Mouse (Mus musculus) fat pad, adult 2 months (tissue): ENCODE measurements at regions not wholly inside any gene's neighbourhood (a gene's known extent, or its start where the extent isn't known, plus 50 kb on each side); places are given as distances from the start of the nearest gene placed in this dataset.

ENCODE experiments used
- DNase-seq: peaks from one replicate; pipeline ENCODE4 v3.0.0-alpha.2; 2011; ENCODE audit warnings: low read depth, low spot score; ENCODE audit errors: extremely low read depth

DNA sequence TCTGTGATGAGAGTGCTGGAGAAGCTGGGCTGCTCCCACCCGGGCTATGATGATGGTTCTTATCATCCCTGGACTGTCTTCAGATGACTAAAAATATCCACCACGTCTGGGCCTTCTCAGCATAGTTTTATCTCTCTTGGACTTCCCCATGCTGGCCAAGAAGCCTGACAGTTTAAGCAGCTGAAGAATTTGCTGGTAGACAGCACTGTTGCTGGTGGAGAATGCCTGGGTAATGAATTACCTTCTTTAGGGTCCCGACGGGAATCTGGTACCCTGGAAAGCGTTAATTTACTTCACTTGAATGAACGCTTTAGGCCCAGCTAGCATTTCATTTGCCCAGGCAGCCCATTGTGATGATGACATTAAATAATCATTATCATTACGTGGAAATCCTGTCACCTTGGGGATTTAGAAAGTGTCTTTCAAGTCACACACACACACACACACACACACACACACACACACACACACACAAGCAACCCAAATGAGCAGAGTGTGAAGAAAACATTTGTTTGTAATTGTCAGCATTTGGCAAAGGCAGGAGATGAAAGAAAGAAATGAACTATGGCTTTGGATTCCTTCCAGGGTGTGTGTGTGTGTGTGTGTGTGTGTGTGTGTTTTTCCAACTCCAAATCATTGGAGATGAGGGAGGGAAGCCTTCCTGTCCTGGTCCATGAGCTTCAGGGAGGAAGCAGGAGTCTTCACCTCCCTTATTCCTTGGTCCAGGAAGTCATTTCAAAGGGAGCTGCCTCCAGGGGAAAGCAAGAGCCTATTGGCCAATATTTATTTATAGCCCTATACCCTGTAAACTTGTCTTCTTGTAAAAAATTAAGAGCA, 117.3 kb upstream of the Slc30a5 start:
- no peak for DNase-seq

DNA sequence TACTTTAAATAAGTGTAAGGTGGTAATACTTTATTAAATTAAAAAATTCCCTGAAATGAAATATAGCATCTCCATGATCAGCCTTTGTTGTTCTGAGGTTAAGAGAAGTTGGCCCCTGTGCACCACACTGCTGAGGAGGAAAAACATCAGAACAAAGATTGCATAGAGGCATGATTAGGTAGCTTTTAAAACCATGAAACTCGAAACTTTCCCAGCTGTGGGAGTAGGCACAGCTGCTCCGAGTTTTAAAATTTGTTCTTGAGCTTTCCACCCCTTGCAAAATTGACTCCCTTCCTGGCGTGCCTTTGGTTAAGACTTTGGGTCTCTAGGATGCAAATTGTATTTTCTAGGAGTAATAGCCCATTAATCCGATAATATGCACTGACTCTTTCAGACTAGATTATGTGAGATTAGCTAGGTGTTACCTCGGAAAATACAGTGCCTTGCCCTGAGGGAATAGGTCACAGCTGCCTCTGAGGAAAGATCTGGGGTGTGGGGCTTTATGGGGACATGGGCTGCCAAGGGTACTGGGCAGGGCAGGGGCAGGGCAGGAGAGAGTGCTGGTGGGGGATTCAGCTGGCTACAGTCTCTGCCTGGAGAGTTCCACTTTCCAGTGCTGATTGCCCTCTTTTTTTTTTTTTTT, 110.1 kb upstream of the Slc30a5 start:
- no peak for DNase-seq

DNA sequence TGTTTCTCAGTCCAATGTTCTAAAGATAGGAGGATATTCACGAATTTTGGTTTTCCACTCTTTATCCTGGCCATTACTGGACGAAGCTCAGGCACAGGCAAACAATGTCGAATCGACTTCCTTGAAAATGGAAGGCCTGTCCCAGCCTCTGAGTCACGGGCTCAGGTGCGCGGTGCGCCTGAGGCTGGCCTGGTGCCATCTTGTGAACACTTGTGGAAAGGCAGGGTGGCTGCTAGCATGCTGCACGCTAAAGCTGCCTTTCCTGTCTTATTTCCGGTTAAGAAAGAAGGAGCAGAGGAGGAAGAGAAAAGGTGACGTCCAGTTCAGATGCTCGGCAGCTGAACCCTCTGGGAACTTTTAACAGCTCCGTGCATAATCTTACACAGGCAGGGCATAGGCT, 107.6 kb upstream of the Slc30a5 start:
- DNase-seq: no peak

DNA sequence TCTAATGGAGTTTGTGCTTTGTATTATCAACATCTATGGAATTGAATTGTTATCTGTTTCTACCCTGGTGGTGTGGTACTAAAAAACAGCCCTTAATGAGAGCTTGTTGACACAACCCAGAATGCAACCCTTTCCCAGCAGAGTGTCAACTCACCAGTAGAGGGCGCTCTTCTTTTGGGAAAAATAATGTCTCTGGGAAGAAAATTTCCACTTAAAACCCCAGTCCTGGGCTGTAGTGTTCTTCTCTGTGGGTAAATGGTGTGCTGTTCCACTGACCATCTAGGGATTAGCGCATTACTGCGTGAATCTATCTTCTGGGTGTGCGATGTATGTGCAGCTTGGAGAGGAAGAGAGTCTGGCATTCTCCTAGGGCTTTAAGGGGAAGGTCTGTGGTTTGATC, 106.5 kb upstream of the Slc30a5 start:
- no peak for DNase-seq

DNA sequence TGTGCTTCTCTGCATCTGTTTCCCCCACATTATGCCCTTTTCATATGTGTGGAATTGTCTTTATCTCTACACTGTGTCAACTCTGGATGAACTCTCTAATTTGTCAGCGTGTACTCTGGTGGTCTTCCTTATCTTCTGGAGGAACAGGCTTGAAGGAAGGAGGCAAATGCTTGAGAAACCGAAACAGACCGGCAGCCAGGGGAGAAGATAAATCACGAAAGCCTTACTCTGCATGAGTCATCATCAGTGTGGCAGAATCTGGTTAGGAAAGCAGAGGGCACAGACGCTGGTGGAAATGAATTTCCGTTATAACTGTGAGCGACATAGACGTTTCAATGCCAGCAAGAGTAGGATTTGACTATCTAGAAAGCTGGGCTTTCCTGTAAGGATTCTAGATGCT, 100.0 kb upstream of the Slc30a5 start:
- no peak for DNase-seq

DNA sequence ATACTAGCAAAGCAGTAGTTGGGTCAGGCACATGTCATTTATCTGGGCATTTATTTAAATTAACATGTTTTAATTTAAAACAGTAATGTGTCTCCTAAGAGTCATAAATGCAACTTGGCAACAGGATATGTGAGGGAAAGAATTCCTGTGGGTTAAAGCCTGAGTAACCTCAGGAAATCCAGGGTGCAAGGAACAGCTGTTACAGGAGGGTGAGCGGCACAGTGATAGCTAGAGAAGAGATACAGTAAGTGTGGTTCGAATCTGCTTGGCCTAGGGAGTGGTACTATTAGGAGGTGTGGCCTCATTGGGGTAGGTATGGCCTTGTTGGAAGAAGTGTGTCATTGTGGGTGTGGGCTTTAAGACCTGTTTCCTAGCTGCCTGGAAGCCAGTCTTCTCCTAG, 66.3 kb upstream of the Slc30a5 start:
- DNase-seq: no peak

DNA sequence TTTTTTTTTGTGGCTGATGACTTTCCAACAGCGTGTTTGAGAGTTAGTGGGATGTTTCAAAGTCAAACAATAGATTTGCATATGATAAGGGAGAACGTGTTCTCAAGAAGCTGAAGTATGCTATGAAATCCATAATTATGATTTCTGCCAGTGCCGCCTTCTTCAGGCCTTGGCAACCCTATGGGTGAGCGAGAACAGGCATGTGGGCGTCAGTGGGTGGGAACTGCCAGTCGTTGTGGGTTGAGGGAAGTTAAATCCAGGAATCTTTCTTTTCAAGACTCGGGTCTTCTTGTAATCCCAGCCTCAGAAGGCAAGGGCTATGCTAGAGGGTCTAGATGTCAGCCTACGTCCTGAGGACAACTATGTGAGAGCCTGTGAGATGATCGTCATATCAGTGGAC, 60.6 kb upstream of the Slc30a5 start:
- no peak for DNase-seq

DNA sequence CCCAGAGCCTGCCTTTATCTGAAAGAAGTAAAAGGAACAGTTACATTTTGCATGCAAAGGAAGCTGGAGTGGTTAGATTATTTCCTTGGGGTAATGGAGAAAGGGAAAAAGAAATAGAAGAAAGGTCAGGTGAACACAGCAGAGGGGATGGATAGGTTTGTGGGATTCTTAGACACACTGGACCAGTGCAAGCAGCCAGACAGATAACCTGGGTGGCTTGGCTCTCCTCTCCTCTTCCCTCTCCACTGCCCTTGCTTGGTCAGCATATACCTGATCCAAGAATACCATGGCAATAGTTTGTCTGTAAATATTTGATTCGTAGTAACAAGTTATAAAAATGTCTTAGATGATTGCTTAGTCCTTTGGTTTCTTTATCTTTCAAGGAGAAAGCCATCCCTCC, 59.9 kb upstream of the Slc30a5 start:
- no peak for DNase-seq

DNA sequence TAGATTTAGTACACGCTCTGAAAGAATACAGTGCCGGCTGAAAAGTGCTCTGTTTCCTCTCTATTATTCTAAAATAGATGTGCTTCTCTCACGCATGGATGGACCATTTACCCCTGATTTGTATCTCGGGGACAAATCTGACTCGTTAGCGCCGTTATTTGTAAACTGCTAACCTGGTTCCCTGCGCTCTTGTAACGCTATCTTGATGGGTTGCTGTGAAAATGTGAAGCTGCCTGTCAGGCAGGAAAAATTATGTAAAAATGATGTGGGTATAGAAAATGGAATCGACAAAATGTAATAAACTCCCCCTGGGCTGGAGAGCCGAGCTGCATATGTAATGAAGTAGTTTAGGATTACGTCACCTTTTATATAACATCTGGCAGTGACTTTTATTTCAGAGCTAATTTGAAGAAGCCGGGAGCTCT, 59.4 kb upstream of the Slc30a5 start:
- no peak for DNase-seq

DNA sequence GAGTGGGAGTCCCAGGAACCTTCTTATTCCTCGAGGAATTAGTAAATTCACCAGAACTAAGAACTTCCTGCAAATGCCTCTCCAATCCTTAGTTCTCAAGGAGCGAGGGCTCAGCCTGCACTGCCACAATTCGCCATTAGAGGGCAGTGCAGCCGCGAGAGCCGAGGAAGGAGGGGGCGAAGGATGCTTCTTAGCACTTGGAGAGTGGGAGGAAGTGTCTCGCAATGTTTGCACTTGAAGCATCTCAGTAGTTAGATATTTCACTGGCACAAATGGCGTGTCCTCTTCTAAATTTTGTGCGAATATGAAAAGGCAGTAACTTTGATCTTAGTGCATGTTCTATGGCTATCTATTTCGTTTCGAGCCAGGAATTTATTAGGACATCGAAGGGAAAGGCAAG, 59.0 kb upstream of the Slc30a5 start:
- DNase-seq: no peak

DNA sequence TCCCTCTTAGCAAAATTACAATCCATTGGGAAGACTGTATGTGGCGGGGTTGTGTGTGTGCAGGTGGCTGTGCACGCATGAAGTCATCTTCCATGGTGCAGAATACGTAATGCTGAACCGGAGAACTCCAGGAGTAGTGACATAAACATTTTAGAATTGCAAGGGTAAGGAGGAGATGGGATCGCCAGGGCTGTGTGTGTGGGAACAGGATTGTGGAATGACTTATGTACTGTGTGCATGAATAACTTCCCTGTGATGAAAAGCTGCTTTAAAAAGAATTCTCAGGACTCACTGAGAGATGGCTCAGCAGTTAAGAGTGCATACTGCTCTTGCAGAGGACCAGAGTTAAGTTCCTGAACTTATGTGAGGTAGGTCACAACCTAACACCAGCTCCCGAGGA, 57.2 kb upstream of the Slc30a5 start:
- no peak for DNase-seq

DNA sequence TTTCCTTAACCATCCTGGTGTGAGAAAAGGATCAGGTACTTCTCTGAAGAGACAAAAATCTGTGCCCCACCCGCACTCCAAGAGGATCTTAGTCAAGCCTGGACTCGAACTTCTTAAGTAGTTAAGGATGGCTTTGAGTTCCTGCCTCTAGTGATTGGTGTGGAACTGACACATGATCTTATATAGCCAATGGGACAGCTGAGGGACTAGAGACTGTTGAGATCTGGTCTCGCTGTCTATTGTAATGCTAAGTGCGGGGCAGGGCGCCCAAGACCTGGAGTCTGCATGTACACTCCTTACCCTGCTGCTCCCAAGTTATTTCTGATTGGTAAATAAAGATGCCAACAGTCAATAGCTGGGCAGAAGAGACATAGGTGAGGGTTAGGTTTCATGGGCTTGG, 55.3 kb upstream of the Slc30a5 start:
- no peak for DNase-seq

DNA sequence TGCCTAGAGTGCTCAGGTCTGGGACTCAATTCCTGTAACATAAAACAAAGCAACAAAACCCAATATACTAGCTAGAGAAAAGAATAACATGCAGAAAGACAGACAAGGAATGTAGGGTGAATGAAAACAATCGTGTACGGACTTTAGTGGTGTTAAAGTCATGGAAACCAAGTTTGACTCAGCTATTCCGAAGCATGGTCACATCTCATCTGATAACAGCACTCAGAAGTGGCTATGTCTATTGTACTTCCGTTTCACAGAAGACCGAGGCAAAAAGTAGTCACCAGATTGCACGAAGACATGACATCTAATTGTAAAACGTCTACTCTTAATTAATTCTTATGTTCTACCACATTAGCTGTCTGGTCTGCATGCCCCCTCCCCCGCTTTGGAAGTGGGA, 50.5 kb upstream of the Slc30a5 start:
- DNase-seq: no peak
